Mouse (Mus musculus) erythroblast, embryonic 14.5 days (primary cell): ENCODE results near the gene Heg1. TPM values are rescaled to one million over a fixed set of nuclear protein-coding genes. Genes with fewer than 3 reads are reported as not detected.
A peak's percentile ranks its signal among the peaks of the same experiment; 100 is the strongest.

Source experiments
- H3K27me3 ChIP-seq: 2 replicates; pipeline ENCODE4 v1.6.1; 2012; ENCODE audit warnings: inconsistent platforms; ENCODE audit not compliant: control insufficient read depth
- H3K36me3 ChIP-seq: 2 replicates; pipeline ENCODE4 v1.6.1; 2012; ENCODE audit warnings: mild to moderate bottlenecking, inconsistent platforms; ENCODE audit not compliant: control insufficient read depth
- H3K4me1 ChIP-seq: 2 replicates; pipeline ENCODE4 v1.6.1; 2012; ENCODE audit warnings: inconsistent platforms; ENCODE audit not compliant: control insufficient read depth
- H3K4me3 ChIP-seq: replicated peaks from 2 replicates; pipeline ENCODE3; 2012; ENCODE audit warnings: moderate library complexity, mild to moderate bottlenecking, inconsistent platforms
- H3K9me3 ChIP-seq: 2 replicates; pipeline ENCODE4 v1.6.1; 2012; ENCODE audit warnings: low read length, inconsistent platforms, mixed read lengths; ENCODE audit not compliant: control insufficient read depth
- GATA1 ChIP-seq: IDR thresholded peaks from 2 replicates; pipeline ENCODE4 v1.6.1; 2012; ENCODE audit warnings: low read length, inconsistent platforms, mixed read lengths
- TAL1 ChIP-seq: IDR thresholded peaks from 3 replicates; pipeline ENCODE4 v1.6.1; 2012; ENCODE audit warnings: low read length, inconsistent platforms, mixed read lengths
- polyA plus RNA-seq: library from polyadenylated mRNA; stranded (reverse); fragments of >175 nt; gene quantifications from 2 replicates; pipeline ENCODE4 v1.2.3, GENCODE M21; 2012

Heg1 gene
- 0.04 TPM in 2 replicates for polyA plus RNA-seq

GRCm38 (mm10) chr16:33684162-33684702, at the start of gene Heg1:
TSS of gene Heg1 (plus strand) at chr16:33684370.
- peaks cover 25% of the 10 kb centered on the region for H3K4me1 ChIP-seq
- TF ChIP-seq GATA1: no peak
- no peak for TF ChIP-seq TAL1
- H3K27me3 ChIP-seq: no peaks in the 10 kb centered on the region; the same call in 1 of the 2 replicates
- no peaks in the 10 kb centered on the region for H3K9me3 ChIP-seq
- no peaks in the 10 kb centered on the region for H3K36me3 ChIP-seq
- H3K4me3 ChIP-seq: peak within 1 kb of the TSS; percentile 76

DNA sequence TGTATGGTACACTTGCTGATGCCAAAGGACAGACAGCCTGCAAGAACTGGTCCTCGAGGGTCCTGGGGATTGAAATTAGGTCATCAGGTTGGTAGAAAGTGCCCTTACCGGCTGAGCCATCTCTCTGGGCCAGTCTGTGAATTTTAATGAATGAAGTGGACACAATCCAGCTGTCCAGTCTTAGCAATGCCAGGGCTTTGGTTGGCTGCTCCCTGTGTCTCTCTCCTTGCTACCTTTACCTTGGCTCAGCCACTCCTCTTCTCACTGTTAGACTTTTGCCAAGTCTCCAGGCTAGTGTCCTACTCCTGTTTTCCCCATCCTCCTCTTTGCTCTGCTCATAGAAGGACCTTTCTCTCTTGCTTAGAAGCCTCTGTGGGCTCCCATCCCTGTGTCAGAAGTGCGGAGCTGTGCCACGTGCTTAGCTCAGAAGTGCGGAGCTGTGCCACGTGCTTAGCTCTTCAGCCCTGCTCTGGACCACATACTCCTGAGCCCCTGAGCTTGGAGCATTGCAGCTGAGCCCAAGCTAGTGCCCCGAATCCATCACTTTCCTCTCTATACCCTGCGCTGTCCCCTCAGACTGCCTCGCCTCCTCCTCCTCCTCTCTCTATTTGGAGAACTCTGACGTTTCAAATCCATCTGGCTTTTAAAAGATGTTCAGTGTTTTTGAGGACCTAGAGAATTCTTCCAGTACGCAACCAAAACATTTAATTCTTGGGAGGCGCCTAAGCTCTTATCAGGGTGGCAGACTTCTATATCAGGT, 48.2 kb upstream of the Heg1 start:
- Histone ChIP-seq H3K9me3 (no peaks in the 10 kb centered on the region), H3K27me3 (no peaks in the 10 kb centered on the region), H3K4me1 (no peaks in the 10 kb centered on the region), H3K4me3 (no peak overlapping the region), H3K36me3 (no peaks in the 10 kb centered on the region)
- no peak for TF ChIP-seq GATA1

DNA sequence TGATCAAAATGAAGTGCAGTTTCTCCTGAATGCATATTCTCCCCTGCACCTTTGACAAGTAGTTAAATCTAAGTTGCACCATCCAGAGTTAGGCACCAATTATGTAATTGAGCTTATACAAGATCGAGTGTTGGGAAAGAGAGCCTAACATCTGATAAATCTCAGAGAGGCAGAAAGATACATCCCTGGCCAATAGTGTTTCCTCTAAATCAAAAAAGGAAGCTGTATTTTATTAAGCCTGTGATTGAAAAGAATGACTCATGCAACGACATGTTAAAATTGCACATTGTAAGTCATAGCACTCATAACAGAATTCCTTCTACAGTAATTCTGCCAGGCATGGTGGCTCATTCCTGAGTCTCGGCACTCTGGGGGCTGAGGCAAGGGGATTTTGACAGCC, 42.4 kb upstream of the Heg1 start:
- TF ChIP-seq GATA1 (no peak), TAL1 (no peak)
- Histone ChIP-seq H3K27me3 (no peaks in the 10 kb centered on the region), H3K4me1 (no peaks in the 10 kb centered on the region), H3K4me3 (no peak overlapping the region), H3K36me3 (no peaks in the 10 kb centered on the region), H3K9me3 (no peaks in the 10 kb centered on the region)

DNA sequence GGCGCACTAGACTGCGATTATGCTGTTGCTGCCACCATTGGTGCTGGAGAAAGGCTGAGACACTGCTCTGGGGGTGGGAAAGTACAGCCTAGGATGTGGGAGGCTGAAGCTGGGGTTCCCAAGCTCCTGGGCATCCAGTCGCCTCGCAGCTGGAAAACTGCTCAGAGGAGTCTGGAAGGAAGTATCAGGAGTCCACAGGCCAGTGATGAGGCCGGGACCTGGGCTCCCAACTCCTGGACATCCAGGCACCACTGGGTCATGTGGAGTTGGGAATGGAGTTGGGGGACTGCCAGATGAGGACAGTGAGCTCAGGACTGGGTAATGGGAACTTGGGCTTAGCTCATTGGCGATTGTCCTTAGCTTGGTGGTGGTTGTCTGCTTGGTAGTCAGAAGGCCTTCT, 31.1 kb upstream of the Heg1 start:
- no peaks in the 10 kb centered on the region for H3K4me1 ChIP-seq
- H3K9me3 ChIP-seq: peaks cover 10% of the 10 kb centered on the region
- no peaks in the 10 kb centered on the region for H3K36me3 ChIP-seq
- no peak for TF ChIP-seq TAL1
- no peak for TF ChIP-seq GATA1
- H3K27me3 ChIP-seq: no peaks in the 10 kb centered on the region
- H3K4me3 ChIP-seq: no peak overlapping the region

- no peaks in the 10 kb centered on the region for H3K27me3 ChIP-seq
- no peak overlapping the region for H3K4me3 ChIP-seq
- H3K9me3 ChIP-seq: 0 out of 2 replicates have a peak, but pooled peaks cover 2% of the 10 kb centered on the region
- H3K4me1 ChIP-seq: no peaks in the 10 kb centered on the region
- no peak for TF ChIP-seq TAL1
- TF ChIP-seq GATA1: no peak
- H3K36me3 ChIP-seq: no peaks in the 10 kb centered on the region
Observed at GRCm38 (mm10) chr16:33655443-33655842, 28.7 kb upstream of the Heg1 start.

- no peak for TF ChIP-seq GATA1
- TF ChIP-seq TAL1: no peak
- Histone ChIP-seq H3K9me3 (no peaks in the 10 kb centered on the region), H3K4me3 (no peak overlapping the region), H3K27me3 (no peaks in the 10 kb centered on the region), H3K36me3 (no peaks in the 10 kb centered on the region), H3K4me1 (no peaks in the 10 kb centered on the region)
Observed at GRCm38 (mm10) chr16:33657191-33657590, 27.0 kb upstream of the Heg1 start.

GRCm38 (mm10) chr16:33658121-33658520, 26.0 kb upstream of the Heg1 start:
- TF ChIP-seq GATA1 (no peak), TAL1 (no peak)
- no peak overlapping the region for H3K4me3 ChIP-seq
- H3K9me3 ChIP-seq: no peaks in the 10 kb centered on the region
- no peaks in the 10 kb centered on the region for H3K36me3 ChIP-seq
- no peaks in the 10 kb centered on the region for H3K4me1 ChIP-seq
- H3K27me3 ChIP-seq: no peaks in the 10 kb centered on the region

GRCm38 (mm10) chr16:33659521-33659920, 24.6 kb upstream of the Heg1 start:
- Histone ChIP-seq H3K36me3 (no peaks in the 10 kb centered on the region), H3K4me1 (no peaks in the 10 kb centered on the region), H3K27me3 (no peaks in the 10 kb centered on the region), H3K4me3 (no peak overlapping the region), H3K9me3 (no peaks in the 10 kb centered on the region)
- no peak for TF ChIP-seq GATA1
- TF ChIP-seq TAL1: no peak

GRCm38 (mm10) chr16:33660125-33660524, 24.0 kb upstream of the Heg1 start:
- H3K4me3 ChIP-seq: no peak overlapping the region
- H3K9me3 ChIP-seq: no peaks in the 10 kb centered on the region
- H3K27me3 ChIP-seq: no peaks in the 10 kb centered on the region
- no peaks in the 10 kb centered on the region for H3K36me3 ChIP-seq
- no peaks in the 10 kb centered on the region for H3K4me1 ChIP-seq
- no peak for TF ChIP-seq GATA1
- no peak for TF ChIP-seq TAL1
